Mouse (Mus musculus) forebrain, embryonic 10.5 days (tissue): ENCODE measurements at regions not wholly inside any gene's neighbourhood (a gene's known extent, or its start where the extent isn't known, plus 50 kb on each side); places are given as distances from the start of the nearest gene placed in this dataset.
"Not testable (repeated sequence)": the region's sequence is repeated elsewhere in the genome, so short reads cannot be mapped to it uniquely, and the experiment has no call there.

Experiments
- DNase-seq: peaks from one replicate; pipeline ENCODE4 v3.0.0-alpha.2; 2017; ENCODE audit warnings: low spot score; ENCODE audit errors: extremely low spot score
- H3K27ac ChIP-seq: fragments of 300-500 bp; sonication (generic); 2 replicates; pipeline ENCODE4 v1.5.1; 2016; ENCODE audit warnings: mild to moderate bottlenecking
- H3K27me3 ChIP-seq: fragments of 300-500 bp; sonication (generic); 2 replicates; pipeline ENCODE4 v1.6.1; 2016; ENCODE audit warnings: mild to moderate bottlenecking; ENCODE audit not compliant: poor library complexity, severe bottlenecking
- H3K36me3 ChIP-seq: fragments of 300-500 bp; sonication (generic); replicated peaks from 2 replicates; pipeline ENCODE4 v1.6.1; 2016; ENCODE audit warnings: mild to moderate bottlenecking, moderate library complexity
- H3K4me1 ChIP-seq: fragments of 300-500 bp; sonication (generic); 2 replicates; pipeline ENCODE4 v1.6.1; 2016
- H3K4me3 ChIP-seq: fragments of 300-500 bp; sonication (generic); 2 replicates; pipeline ENCODE4 v1.5.1; 2016; ENCODE audit warnings: mild to moderate bottlenecking, moderate library complexity
- H3K9me3 ChIP-seq: fragments of 300-500 bp; sonication (generic); 2 replicates; pipeline ENCODE4 v1.6.1; 2016; ENCODE audit warnings: mild to moderate bottlenecking, moderate library complexity
- WGBS: fragments of 180-500 bp; shearing (Covaris S2); methylation state at CpG from one replicate; pipeline ENCODE4 v1.1.7; 2016; 5-methylcytosine and 5-hydroxymethylcytosine counted together

GRCm38 (mm10) chr15:3171774-3172173 lies 96.6 kb upstream of the Selenop start:
- Histone ChIP-seq H3K36me3 (no peaks in the 10 kb centered on the region), H3K4me1 (no peaks in the 10 kb centered on the region), H3K27ac (no peak overlapping the region), H3K9me3 (peaks cover 48% of the 10 kb centered on the region), H3K4me3 (no peak overlapping the region), H3K27me3 (no peaks in the 10 kb centered on the region)
- no peak for DNase-seq

- 78% methylated on average over 2 of the region's 2 CpGs for WGBS
- Histone ChIP-seq H3K4me3 (no peak overlapping the region), H3K9me3 (peaks cover 53% of the 10 kb centered on the region), H3K27ac (no peak overlapping the region), H3K4me1 (no peaks in the 10 kb centered on the region), H3K36me3 (no peaks in the 10 kb centered on the region), H3K27me3 (no peaks in the 10 kb centered on the region)
- no peak for DNase-seq
These were observed 94.3 kb upstream of the Selenop start for GRCm38 (mm10) chr15:3174072-3174471.

GRCm38 (mm10) chr15:3174848-3175247 lies 93.5 kb upstream of the Selenop start:
- Histone ChIP-seq H3K36me3 (no peaks in the 10 kb centered on the region), H3K27ac (no peak overlapping the region), H3K4me1 (no peaks in the 10 kb centered on the region), H3K27me3 (no peaks in the 10 kb centered on the region), H3K9me3 (peaks cover 53% of the 10 kb centered on the region), H3K4me3 (no peak overlapping the region)
- no peak for DNase-seq
- WGBS = 52% methylated on average over 2 of the region's 2 CpGs

GRCm38 (mm10) chr15:3201912-3202653 lies 66.3 kb upstream of the Selenop start:
- Histone ChIP-seq H3K36me3 (no peaks in the 10 kb centered on the region), H3K4me1 (no peaks in the 10 kb centered on the region), H3K27me3 (no peaks in the 10 kb centered on the region), H3K9me3 (no peaks in the 10 kb centered on the region), H3K27ac (no peak overlapping the region), H3K4me3 (no peak overlapping the region)
- peak; percentile 26 for DNase-seq
- 86% methylated on average over 2 of the region's 2 CpGs for WGBS

DNA sequence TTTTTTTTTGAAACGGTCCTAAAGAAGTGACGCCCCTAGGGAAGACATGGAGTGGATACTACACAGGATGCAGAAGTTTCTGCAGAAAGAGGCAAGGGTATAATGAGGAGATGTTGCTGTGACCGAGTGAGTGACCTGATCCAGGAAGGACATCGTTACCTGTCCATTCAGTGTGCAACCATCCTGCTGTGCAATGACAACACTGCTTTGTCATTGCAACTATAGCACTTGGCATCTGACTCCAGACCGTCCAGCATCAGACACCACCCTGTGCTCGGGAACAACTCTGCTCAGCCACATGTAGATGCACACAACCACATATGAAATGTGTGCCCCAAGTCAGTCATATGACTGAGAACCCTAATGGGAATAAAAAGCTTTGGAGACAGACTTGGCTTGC lies 62.8 kb upstream of the Selenop start:
- Histone ChIP-seq H3K27ac (no peak overlapping the region), H3K4me3 (no peak overlapping the region), H3K36me3 (no peaks in the 10 kb centered on the region), H3K4me1 (no peaks in the 10 kb centered on the region), H3K27me3 (no peaks in the 10 kb centered on the region), H3K9me3 (peaks cover 10% of the 10 kb centered on the region)
- DNase-seq = no peak
- WGBS = 86% methylated on average over 6 of the region's 6 CpGs

GRCm38 (mm10) chr15:3206076-3206475 lies 62.3 kb upstream of the Selenop start:
- H3K27ac ChIP-seq, H3K36me3 ChIP-seq, H3K27me3 ChIP-seq, H3K4me1 ChIP-seq, H3K4me3 ChIP-seq, DNase-seq: not testable (repeated sequence)
- peaks cover 10% of the 10 kb centered on the region for H3K9me3 ChIP-seq
- WGBS = 65% methylated on average over 6 of the region's 6 CpGs

DNA sequence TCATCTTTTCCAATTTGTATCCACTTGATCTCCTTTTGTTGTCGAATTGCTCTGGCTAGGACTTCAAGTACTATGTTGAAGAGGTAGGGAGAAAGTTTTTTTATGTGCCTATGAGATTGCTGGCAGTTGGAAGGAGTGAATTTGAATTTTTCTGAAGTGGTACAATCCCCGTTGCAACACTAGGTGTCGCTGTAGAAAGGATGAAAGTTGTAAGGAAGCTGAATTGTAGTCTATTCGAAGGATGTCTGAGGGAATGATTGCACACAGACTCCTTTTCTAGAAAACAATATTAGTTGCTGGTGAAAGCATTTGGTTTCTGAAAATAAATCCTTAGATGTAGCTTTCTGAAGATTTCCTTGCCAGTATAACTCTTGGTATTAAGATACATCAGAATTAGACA lies 54.6 kb upstream of the Selenop start:
- H3K27ac ChIP-seq = no peak overlapping the region
- H3K4me1 ChIP-seq = no peaks in the 10 kb centered on the region
- WGBS = 11% methylated on average over 4 of the region's 4 CpGs
- no peaks in the 10 kb centered on the region; the same call in 1 of the 2 replicates for H3K9me3 ChIP-seq
- DNase-seq = peak; percentile 18
- H3K27me3 ChIP-seq = no peaks in the 10 kb centered on the region
- no peaks in the 10 kb centered on the region for H3K36me3 ChIP-seq
- H3K4me3 ChIP-seq = no peak overlapping the region

GRCm38 (mm10) chr15:3215201-3215600 lies 53.1 kb upstream of the Selenop start:
- Histone ChIP-seq H3K9me3 (no peaks in the 10 kb centered on the region; the same call in 1 of the 2 replicates), H3K27ac (no peak overlapping the region), H3K27me3 (no peaks in the 10 kb centered on the region), H3K4me1 (no peaks in the 10 kb centered on the region), H3K4me3 (no peak overlapping the region), H3K36me3 (no peaks in the 10 kb centered on the region)
- no peak for DNase-seq
- 71% methylated on average over 1 of the region's 1 CpGs for WGBS
